Mouse (Mus musculus) testis, postnatal 10 days (tissue): Measurements from ENCODE around the gene Zmat5.

Experiments used
- DNase-seq: peaks from one replicate; pipeline ENCODE4 v3.0.0; 2021; ENCODE audit warnings: low spot score

Zmat5 gene

GRCm38 (mm10) chr11:4780927-4781326, 76.4 kb downstream of the Zmat5 start:
- DNase-seq, result no peak

GRCm38 (mm10) chr11:4783116-4783515, 78.6 kb downstream of the Zmat5 start:
- DNase-seq, result no peak

- DNase-seq, result no peak
Observed at GRCm38 (mm10) chr11:4784629-4785142, 80.2 kb downstream of the Zmat5 start.
